Mouse (Mus musculus): Measurements from ENCODE around the gene Serpina9.
"Not testable (repeated sequence)": the region's sequence is repeated elsewhere in the genome, so short reads cannot be mapped to it uniquely, and the experiment has no call there.

The Serpina9 gene

DNA sequence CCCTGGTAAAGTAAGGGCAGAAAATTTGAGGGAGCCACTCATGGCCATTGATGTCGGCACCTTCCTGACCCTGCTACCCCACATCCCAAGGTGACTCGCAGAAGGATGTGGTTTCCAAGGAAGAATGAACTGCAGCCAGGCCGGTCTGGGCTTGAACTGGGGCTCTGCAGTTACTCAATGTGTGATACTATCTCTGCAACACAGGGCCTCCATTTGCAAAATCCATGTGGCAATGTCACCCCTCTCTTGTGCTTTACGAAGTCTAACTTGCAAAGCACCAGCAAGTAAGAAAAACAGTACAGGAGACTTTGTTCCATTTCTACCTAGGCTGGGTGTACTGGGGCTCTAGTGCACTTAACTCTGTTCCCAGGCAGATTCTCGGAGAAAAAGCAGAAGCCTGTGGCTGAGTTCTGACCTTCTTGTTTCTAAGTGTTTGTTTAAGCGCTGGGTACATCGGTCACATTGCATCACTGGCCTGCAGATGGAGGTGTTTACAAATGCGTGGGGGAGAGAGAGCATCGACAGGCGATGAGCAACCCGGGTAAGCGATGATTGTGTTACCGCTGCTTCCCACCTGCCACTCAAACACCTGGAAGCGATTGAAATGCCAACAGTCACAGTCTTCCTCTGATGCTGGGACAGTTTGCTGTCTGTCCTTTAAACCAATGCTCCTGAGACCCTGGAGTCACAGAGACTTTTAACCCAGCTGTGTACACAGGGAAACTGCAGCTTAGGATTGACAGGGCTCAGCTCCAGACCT is 24.6 kb downstream of the Serpina9 start:
- DNase-seq, result no peak

DNA sequence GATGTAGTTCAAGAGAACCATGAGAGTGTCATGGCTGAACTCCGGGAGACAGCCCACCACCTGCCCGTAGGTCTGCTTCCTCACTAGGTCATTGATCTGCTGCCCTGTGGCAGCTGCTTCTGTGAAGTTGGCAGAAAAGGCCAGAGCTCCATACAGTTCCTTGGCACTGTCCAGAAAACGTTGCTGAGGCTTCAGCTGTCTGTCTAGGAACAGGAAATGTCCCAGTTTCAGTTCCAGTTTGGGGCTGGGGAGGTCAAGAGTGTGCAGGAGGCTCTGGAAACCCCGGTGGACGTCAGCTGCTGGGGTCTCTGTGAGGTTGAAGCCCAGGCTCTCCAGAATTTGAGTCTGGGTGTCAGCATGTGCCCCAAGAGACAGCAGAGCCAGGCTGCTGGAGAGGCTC is 27.7 kb downstream of the Serpina9 start:
- DNase-seq, result no peak

DNA sequence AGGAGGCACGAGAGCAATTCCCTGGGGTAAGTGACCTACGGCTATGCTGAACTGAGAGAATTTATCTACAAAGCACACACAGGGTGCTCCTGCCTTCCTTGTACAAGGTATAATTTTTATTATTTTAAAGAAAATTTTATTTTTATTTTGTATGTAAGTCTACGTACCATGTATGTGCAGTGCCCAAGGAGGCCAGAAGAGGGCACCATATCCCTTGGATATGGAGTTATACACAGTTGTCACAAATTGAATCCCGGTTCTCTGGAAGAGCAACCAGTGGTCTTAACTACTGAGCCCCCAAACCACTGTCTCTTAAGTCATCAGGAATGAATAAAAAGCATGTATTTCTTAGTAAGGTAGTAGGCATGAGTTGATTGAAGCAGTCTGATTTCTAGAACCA is 28.6 kb downstream of the Serpina9 start:
- DNase-seq, result peak; percentile 78

DNA sequence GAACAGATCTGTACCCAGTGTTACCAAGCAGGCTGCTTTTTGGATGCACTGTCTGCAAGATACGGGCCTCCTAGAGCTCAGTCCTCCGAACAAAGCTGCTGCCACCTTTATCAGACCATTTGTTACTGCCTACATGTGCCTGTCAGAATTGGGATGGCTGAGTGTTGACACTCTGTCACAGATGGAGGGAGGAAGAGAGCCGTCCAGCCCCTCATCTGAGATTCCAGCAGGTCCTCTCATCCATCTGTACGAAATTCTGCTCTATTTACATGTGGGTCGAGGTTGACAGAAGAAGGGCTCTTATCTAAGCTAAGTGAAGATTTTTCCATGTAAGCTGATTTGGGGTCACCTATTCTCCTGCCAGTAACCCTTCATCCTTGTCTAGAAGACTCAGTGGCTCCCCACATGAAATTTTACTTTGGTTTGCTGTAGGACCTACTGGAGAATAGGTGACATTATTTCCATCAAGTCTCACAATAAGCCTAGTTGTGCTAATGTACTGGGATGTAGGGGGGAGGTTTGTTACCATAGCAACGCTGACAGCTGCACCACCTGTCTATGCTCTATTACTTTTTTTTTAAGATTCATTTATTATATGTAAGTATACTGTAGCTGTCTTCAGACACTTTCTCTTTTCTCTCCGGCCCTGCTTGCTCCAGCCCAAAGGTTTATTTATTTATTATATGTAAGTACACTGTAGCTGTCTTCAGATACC is 31.8 kb downstream of the Serpina9 start:
- no peak for DNase-seq

DNA sequence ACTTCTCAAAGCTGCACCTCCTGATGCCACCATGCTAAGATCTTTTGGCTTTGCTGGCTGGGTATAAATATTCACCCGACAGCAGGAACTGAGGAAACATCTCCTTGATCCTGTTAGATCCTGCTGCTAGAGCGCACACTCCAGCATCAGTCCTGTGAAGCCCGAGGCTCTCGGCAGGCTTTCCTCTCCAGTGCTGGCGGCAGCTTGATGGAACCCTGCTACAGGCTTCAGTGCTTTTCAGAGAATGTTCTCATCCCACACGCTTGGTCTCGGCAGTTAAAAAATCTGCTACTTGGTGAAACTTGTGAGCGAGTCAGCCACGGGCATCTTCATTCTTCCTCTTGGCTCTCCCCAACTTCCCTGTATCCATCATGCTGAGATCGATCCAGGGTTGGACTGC is 35.3 kb downstream of the Serpina9 start:
- DNase-seq, result no peak

DNA sequence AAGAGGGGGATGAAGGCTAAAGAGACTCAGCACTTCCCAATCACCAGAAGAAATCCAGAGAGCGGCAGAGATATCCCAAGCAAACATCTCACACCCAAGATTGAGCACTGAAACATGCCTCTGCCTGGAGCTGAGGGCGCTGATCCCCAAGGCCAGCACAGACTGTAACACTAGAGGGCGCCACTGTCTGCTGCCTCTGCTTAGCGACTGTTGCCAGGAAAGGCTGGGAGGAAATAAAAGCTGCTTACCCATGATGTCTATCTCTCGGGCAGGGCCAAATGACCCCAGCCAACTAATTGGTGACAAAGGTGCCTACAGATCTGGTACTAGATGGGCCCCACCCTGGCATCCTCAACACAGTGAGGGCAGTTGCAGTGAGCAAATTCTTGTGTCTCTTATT is 35.7 kb downstream of the Serpina9 start:
- DNase-seq, result no peak

DNA sequence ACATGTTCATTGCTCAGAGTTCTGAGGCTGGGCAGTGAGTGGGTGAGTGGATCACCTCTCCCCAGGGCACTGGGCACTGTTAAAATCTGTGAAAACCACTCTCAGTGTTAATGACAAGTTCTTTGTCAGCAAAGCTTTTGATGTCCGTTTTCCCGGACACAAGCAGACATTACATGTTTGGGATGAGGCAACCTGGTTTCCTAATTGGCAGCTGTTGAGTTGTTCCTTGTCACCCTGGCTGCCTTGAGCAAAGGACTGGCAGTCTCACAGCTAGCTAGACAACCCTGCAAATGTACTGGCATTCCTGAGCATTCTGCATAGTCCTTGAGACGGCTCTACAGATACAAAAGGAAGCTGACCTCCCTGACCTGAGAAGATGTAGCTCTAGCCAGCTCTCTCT is 36.5 kb downstream of the Serpina9 start:
- DNase-seq, result no peak

DNA sequence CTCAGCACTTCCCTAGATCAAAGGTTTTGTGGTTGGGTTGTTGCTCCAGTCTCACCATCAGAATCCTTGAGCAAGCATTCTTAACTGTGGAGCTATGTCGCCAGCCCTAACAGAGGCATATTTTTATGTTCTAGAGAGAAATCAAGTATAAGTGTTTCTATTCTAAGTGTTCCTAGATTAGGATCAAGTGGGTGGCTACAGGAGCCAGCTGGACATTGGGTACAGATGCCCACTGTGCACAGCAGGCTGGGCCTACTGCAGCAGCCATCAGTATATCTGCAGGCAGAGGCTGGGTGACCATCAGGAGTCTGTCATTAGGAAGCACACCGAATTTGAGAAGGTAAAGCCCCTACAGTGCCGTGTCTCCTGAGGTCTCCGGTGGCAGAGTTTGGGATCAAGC is 42.5 kb downstream of the Serpina9 start:
- no peak for DNase-seq

DNA sequence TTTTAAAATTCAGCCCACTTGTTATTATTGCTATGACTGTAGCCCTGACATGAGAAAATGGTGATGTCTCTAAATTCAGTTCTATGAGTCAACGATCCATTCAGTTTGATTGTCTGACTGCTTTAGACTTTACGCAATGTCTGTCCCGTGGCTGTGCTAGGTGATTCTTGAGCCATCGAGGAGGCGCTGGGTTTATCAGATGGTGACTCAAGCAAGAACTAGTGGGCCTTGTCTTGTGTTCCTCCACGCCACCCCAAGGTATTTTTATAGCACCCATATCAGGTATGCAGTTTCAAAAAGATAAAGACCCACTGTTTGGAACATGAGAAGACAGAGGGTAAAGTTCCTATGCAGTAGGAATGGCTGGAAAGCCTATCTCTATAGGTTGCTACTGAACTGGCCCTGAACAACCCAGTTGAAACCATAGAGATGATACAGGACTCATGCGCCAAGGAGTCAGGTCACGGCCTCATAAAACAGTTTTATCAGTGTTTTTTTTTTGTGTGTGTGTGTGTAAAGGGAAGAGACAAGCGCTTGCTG is 43.9 kb downstream of the Serpina9 start:
- no peak for DNase-seq

DNA sequence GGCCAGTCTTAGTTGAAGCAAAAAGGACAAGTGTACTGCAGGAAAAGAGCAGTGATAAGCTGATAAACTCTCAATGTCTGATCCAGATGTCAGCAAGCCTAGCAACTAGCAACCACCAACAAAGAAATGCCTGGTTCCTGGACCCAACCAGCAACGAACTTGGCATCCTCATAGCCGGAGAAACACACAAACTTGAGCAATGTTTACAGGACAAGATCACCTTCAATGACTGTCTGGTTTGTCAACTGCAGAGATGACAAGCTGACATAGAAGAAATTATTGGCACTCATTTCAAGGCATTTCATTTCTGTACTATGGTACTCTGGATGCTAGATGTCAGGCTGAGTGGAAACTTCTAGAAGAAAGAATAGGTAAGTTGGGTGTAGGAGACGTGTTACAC is 46.8 kb downstream of the Serpina9 start:
- no peak for DNase-seq

DNA sequence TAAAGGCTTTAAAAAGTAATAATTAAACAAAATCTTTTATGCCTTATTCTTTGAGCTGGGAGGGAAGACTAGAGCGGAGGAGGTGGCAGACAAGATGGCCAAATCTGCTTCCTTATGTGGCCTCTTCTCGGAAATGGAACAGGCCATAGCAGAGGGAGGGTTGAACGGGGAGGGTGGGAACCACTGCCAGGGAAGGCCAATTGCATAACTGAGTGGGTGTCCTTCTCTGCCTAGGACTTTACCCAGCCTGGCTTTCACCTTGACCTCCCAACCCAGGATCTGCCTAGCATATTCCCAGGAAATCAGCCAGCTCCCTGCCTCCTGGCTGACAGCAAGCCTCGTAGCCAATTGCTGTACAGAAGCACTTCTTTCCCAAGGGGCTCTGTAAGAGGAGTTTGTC is 50.3 kb downstream of the Serpina9 start:
- no peak for DNase-seq

DNA sequence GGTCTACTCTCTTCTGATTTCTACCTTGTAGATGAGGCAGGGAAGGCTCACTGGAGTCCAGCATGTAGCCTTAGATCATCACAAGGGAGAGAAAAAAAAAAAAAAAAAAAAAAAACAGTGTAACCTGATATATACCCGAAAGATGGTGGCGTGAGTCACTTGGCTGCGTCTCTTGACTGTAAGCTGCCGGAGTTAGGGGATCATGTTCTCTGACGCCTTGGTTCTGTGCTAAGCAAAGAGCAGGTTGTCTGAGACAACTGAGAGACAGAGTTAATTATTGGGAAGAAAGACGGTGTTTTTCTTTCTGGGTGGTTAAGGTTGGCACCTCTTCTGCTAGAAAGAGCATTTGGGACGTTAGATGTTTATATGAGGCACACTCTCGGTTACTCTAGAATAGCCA is 50.7 kb downstream of the Serpina9 start:
- no peak for DNase-seq

DNA sequence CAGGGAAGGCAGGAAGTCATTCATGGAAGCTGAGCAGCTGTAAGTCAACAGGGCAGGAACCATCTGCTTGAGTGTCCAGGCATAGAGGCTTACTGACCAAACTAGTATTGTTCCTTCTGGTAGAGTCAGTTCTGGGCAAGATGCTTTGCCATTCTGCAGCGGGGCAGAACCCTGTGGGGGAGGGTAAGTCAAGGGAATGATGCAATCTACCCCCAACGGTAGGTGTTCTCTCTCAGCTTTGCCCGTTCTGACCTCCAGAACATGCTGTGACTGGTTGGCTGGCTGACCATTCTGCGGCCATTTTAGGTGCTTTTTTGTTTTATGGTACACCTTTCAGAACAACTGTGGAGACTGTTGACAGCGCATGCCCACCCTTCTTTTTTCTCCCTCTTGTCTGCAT is 51.2 kb downstream of the Serpina9 start:
- no peak for DNase-seq

DNA sequence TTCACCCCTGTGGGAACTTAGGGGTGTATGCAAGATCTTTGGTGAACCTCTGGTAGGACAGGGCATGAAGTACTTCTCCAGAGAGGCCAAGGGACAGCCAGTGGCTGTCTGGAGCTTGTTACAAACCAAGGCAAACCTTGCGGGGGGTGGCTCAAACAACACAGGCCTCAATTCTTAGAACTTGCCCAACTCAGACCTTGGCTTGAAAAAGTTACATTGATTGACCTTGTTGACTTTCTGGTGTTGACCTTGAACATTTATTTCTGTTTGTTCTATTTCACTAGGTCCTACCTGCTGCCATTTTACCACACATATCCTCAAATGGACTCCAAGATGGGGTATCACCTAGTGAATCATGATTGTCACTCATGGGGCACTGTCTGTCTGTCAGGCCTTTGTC is 51.8 kb downstream of the Serpina9 start:
- DNase-seq, result no peak

DNA sequence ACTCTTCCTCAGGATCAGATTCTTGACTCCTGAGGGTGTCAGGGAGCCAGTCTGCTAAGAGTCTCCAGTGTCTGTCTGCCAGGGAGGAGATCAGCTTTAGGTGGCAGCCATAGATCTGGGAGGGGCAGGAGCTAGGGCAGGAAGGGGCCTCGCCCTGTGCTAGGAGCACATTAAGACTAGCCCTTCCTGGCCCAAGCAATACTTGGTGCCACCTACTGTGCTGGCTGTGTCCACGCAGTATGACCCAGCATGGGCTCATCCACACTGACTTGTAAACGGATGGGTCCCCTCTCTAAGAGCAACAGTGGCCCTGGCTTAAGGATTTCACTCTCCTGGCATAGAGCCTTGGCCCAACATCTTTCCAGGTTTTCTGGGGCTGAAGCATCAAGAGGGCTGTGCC is 54.8 kb downstream of the Serpina9 start, which contains the start of gene Serpina1e:
Gene Serpina1e, minus strand, starts transcription at position 178 of the 400 bp plus-strand sequence.
- DNase-seq, result no peak

DNA sequence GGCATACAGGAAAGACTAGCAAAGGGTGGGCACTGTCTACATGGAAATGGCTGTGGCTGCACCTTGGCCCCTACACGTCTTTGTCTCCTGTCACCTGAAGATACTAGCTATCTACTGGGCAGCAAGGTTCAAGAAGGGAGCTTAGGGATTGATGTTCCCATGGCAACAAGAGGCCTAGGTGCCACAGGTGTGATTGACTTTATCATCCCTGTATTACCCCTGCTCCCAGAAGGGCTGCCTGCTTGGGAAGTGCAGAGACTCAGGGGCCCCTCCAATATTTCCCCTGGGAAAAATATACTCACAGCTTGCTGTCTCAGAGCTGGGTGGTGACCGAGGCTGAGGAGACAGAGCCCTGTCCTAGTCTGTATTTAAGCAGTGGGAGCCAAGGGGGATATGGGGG is 57.0 kb downstream of the Serpina9 start:
- not testable (repeated sequence) for DNase-seq

DNA sequence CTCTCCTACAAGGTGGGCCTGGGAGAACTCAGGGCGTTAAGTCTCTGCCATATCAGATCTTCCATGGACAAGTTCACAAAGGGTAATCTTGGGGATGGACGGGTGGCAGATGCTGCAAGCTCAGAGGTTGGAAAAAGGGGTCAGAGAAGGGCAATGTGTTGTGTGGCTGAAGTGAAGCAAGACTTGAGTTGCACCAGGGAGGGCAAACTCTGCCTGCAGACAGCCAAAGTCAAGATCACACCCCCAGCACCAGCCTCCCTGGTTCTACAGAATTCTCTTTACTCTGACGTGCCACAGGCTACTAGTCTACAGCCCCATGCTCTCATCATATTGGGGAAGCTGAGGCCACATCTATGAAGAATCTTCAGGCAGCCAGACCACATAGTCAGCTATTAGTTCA is 60.6 kb downstream of the Serpina9 start:
- DNase-seq, result not testable (repeated sequence)

DNA sequence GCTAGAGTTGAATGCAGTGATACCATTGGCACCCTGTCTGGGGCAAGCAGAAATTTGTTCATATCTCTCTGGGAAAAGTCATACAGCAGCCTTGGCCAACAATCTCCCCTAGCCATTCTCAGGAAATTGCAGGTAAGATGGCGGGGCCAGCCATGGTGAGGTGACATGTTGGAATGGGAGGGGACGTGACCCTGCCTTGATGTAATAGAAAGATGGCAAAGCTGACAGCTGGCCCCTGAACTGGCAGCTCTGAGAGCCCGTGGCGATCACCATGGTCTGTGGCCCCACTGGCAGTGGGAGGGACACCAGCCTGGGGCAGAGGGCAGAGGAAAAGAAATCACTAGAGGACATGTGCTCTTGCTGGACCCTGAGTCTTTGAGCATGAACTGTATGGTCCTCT is 67.3 kb downstream of the Serpina9 start:
- no peak for DNase-seq
